Mouse (Mus musculus) bone marrow, adult 2 months (tissue): ENCODE measurements around the gene Ankrd12.

Source experiments
- CTCF ChIP-seq: fragments of 200-500 bp; IDR thresholded peaks from 2 replicates; pipeline ENCODE4 v1.5.1; 2011; ENCODE audit warnings: low read length, control low read depth; ENCODE audit not compliant: control insufficient read depth, insufficient read depth
- POLR2A ChIP-seq: fragments of 200-500 bp; IDR thresholded peaks from 2 replicates; pipeline ENCODE4 v1.6.1; 2011; ENCODE audit warnings: low read depth, mild to moderate bottlenecking, control low read depth, low read length, borderline replicate concordance; ENCODE audit not compliant: control insufficient read depth

DNA sequence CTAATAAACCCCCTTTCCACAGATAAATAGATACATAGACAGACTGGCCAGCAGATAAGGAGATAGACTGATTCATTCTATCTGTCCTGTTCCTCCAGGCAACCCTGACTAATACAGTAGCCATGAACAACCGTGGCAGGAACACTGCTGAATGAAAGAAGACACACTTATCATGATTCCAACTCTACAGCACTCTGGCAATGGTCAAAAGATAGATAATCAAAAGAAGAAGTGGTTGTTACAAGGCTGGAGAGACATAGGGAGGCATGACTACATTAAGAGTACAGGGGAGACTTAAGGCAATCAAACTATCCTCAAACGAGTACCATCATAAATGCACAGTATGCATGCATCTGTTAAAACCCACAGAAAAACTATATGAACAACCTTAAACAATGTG lies 131.5 kb downstream of the Ankrd12 start:
- no peak for TF ChIP-seq CTCF
- TF ChIP-seq POLR2A = no peak
